Mouse (Mus musculus) thymus, adult 2 months (tissue): Measurements from ENCODE around the gene Bbs9.

Experiments
- CTCF ChIP-seq: fragments of 200-500 bp; IDR thresholded peaks from 2 replicates; pipeline ENCODE4 v1.5.1; 2012; ENCODE audit warnings: mild to moderate bottlenecking, control low read depth, low read length, moderate library complexity, borderline replicate concordance; ENCODE audit not compliant: control insufficient read depth, poor library complexity, insufficient read depth; ENCODE audit errors: extremely low read depth
- POLR2A ChIP-seq: fragments of 200-500 bp; IDR thresholded peaks from 2 replicates; pipeline ENCODE4 v1.6.1; 2012; ENCODE audit warnings: mild to moderate bottlenecking, low read length, control low read depth, moderate library complexity; ENCODE audit not compliant: control insufficient read depth, poor library complexity, insufficient read depth; ENCODE audit errors: extremely low read depth

- TF ChIP-seq POLR2A = no peak
- TF ChIP-seq CTCF = no peak
Measured at GRCm38 (mm10) chr9:22448420-22448819, 27.1 kb upstream of the Bbs9 start.
